Mouse (Mus musculus) forebrain, embryonic 16.5 days (tissue): ENCODE measurements around the gene Slc12a3. TPM values are rescaled to one million over a fixed set of nuclear protein-coding genes. Genes with fewer than 3 reads are reported as not detected.

Experiments used
- ATAC-seq: fragments of 200-750 bp; cut with Nextera tagmentation; 2 replicates; pipeline ENCODE4 v1.8.0; 2017; ENCODE audit warnings: mild to moderate bottlenecking, moderate library complexity
- H3K27ac ChIP-seq: fragments of 300-500 bp; sonication (generic); 2 replicates; pipeline ENCODE4 v1.5.1; 2014; ENCODE audit warnings: low read length, control low read depth
- H3K27me3 ChIP-seq: fragments of 300-500 bp; sonication (generic); replicated peaks from 2 replicates; pipeline ENCODE4 v1.6.1; 2014; ENCODE audit warnings: low read length; ENCODE audit not compliant: control insufficient read depth, insufficient read depth
- H3K36me3 ChIP-seq: fragments of 300-500 bp; sonication (generic); 2 replicates; pipeline ENCODE4 v1.6.1; 2014; ENCODE audit not compliant: control insufficient read depth, insufficient read depth
- H3K4me1 ChIP-seq: fragments of 300-500 bp; sonication (generic); replicated peaks from 2 replicates; pipeline ENCODE4 v1.6.1; 2014; ENCODE audit warnings: low read length; ENCODE audit not compliant: control insufficient read depth, insufficient read depth
- H3K4me2 ChIP-seq: fragments of 300-500 bp; sonication (generic); 2 replicates; pipeline ENCODE4 v1.6.1; 2014; ENCODE audit warnings: mild to moderate bottlenecking, low read length, control low read depth
- H3K4me3 ChIP-seq: fragments of 300-500 bp; sonication (generic); replicated peaks from 2 replicates; pipeline ENCODE4 v1.5.1; 2014; ENCODE audit warnings: mild to moderate bottlenecking, low read length, control low read depth
- H3K9ac ChIP-seq: fragments of 300-500 bp; sonication (generic); replicated peaks from 2 replicates; pipeline ENCODE4 v1.6.1; 2014; ENCODE audit warnings: low read depth, low read length, control low read depth
- H3K9me3 ChIP-seq: fragments of 300-500 bp; sonication (generic); 2 replicates; pipeline ENCODE4 v1.6.1; 2016; ENCODE audit warnings: low read length; ENCODE audit not compliant: control insufficient read depth
- WGBS: fragments of 180-500 bp; shearing (Covaris S2); extraction: QIAGEN DNeasy Blood & Tissue Kit; methylation state at CpG from one replicate; pipeline ENCODE4 v1.1.7; 2014; 5-methylcytosine and 5-hydroxymethylcytosine counted together
- polyA plus RNA-seq: library from polyadenylated mRNA; unstranded; fragments of >200 nt; fragmentation: Nextera tagmentation; extraction: Ambion mirVana; gene quantifications from 2 replicates; pipeline ENCODE4 v1.2.1, GENCODE M21; 2015

Slc12a3 gene
- polyA plus RNA-seq, 1 experiment from 2014 or later: 0.10 TPM

DNA sequence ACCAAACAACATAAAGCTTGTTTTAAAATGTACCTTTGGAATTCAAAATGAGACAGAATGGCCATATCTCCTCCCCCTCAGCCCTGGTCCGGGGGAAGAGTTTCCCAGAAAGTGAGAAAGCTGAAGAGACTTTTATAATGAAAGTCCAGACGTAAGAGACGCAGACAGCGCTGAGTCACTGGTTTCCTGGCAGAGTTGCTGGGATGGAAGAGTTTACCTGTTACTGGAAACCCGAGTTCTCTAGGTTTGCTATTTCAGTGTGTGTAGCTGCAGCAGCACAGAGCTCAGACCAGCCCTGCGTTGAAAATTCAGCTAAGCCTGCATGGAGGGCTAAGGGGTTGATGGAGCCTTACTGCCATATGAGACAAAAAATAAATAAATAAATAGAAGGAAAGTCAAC is 6.0 kb upstream of the Slc12a3 start:
- WGBS: 87% methylated on average over 6 of the region's 6 CpGs
- H3K9me3 ChIP-seq: no peaks in the 10 kb centered on the region
- H3K36me3 ChIP-seq: no peaks in the 10 kb centered on the region
- no peaks in the 10 kb centered on the region for H3K27me3 ChIP-seq
- no peaks in the 10 kb centered on the region for H3K4me1 ChIP-seq
- H3K4me2 ChIP-seq: no peak overlapping the region
- no peak for ATAC-seq
- no peak overlapping the region for H3K27ac ChIP-seq
- no peak overlapping the region for H3K4me3 ChIP-seq
- no peak overlapping the region for H3K9ac ChIP-seq

- WGBS: 60% methylated on average over 12 of the region's 12 CpGs
These were observed 4.9 kb upstream of the Slc12a3 start for GRCm38 (mm10) chr8:94324071-94324470.

GRCm38 (mm10) chr8:94326016-94326415 is 3.0 kb upstream of the Slc12a3 start:
- Histone ChIP-seq H3K4me2 (no peak overlapping the region), H3K36me3 (no peaks in the 10 kb centered on the region), H3K9ac (no peak overlapping the region), H3K4me3 (no peak overlapping the region), H3K27ac (no peak overlapping the region), H3K4me1 (no peaks in the 10 kb centered on the region), H3K27me3 (no peaks in the 10 kb centered on the region), H3K9me3 (no peaks in the 10 kb centered on the region)
- WGBS: 80% methylated on average over 4 of the region's 4 CpGs
- ATAC-seq: no peak

More at GRCm38 (mm10) chr8:94324071-94324470, 4.9 kb upstream of the Slc12a3 start:
- Histone ChIP-seq H3K9ac (no peak overlapping the region), H3K27me3 (no peaks in the 10 kb centered on the region), H3K4me1 (no peaks in the 10 kb centered on the region), H3K4me2 (no peak overlapping the region), H3K27ac (no peak overlapping the region), H3K9me3 (no peaks in the 10 kb centered on the region), H3K36me3 (no peaks in the 10 kb centered on the region), H3K4me3 (no peak overlapping the region)
- no peak for ATAC-seq

GRCm38 (mm10) chr8:94330733-94331132 is 1.7 kb downstream of the Slc12a3 start:
- ATAC-seq: peak; percentile 73

GRCm38 (mm10) chr8:94333345-94333744 is 4.3 kb downstream of the Slc12a3 start:
- H3K27ac ChIP-seq: no peak overlapping the region
- H3K4me3 ChIP-seq: no peak overlapping the region
- no peak overlapping the region for H3K4me2 ChIP-seq
- H3K4me1 ChIP-seq: no peaks in the 10 kb centered on the region
- H3K9ac ChIP-seq: no peak overlapping the region
- ATAC-seq: no peak
- H3K27me3 ChIP-seq: no peaks in the 10 kb centered on the region
- 61% methylated on average over 5 of the region's 5 CpGs for WGBS
- no peaks in the 10 kb centered on the region for H3K9me3 ChIP-seq
- H3K36me3 ChIP-seq: no peaks in the 10 kb centered on the region

More at GRCm38 (mm10) chr8:94330733-94331132, 1.7 kb downstream of the Slc12a3 start:
- no peak overlapping the region for H3K27ac ChIP-seq
- no peak overlapping the region for H3K4me2 ChIP-seq
- no peaks in the 10 kb centered on the region for H3K9me3 ChIP-seq
- WGBS: 35% methylated on average over 4 of the region's 4 CpGs
- H3K27me3 ChIP-seq: no peaks in the 10 kb centered on the region
- H3K36me3 ChIP-seq: no peaks in the 10 kb centered on the region
- no peak overlapping the region for H3K4me3 ChIP-seq
- no peaks in the 10 kb centered on the region for H3K4me1 ChIP-seq
- H3K9ac ChIP-seq: no peak overlapping the region

- no peak overlapping the region for H3K4me3 ChIP-seq
- WGBS: 84% methylated on average over 8 of the region's 8 CpGs
- no peaks in the 10 kb centered on the region for H3K27me3 ChIP-seq
- ATAC-seq: no peak
- H3K9me3 ChIP-seq: no peaks in the 10 kb centered on the region
- H3K4me2 ChIP-seq: no peak overlapping the region
- H3K27ac ChIP-seq: no peak overlapping the region
- no peaks in the 10 kb centered on the region for H3K36me3 ChIP-seq
- no peaks in the 10 kb centered on the region for H3K4me1 ChIP-seq
- no peak overlapping the region for H3K9ac ChIP-seq
These were observed 8.6 kb downstream of the Slc12a3 start for GRCm38 (mm10) chr8:94337559-94337958.

- 87% methylated on average over 7 of the region's 7 CpGs for WGBS
- H3K4me1 ChIP-seq: no peaks in the 10 kb centered on the region
- no peaks in the 10 kb centered on the region for H3K36me3 ChIP-seq
- no peak overlapping the region for H3K27ac ChIP-seq
- ATAC-seq: no peak
- no peaks in the 10 kb centered on the region for H3K27me3 ChIP-seq
- no peaks in the 10 kb centered on the region for H3K9me3 ChIP-seq
- no peak overlapping the region for H3K9ac ChIP-seq
- H3K4me2 ChIP-seq: no peak overlapping the region
- H3K4me3 ChIP-seq: no peak overlapping the region
These were observed 11.8 kb downstream of the Slc12a3 start for GRCm38 (mm10) chr8:94340796-94341195.

DNA sequence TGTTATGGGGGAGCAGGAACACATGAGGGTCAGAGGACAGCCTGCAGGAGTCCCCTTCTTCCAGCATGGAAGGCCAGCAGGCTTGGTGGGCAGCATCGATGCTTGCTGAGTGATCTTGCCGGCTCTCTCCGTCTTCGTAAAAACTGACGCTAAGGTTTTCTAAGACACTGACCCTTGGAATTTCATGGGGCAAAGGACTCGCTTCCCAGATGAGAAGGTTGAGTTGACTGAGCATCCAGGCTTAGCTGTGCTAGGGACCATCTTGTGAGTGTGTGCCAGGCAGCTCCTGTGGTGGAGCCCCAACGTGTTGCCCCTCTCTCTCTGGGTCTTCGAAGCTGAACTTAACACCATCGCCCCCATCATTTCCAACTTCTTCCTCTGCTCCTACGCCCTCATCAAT is 13.7 kb downstream of the Slc12a3 start:
- Histone ChIP-seq H3K4me1 (no peaks in the 10 kb centered on the region), H3K9ac (no peak overlapping the region), H3K27me3 (no peaks in the 10 kb centered on the region), H3K4me3 (no peak overlapping the region), H3K27ac (no peak overlapping the region), H3K9me3 (no peaks in the 10 kb centered on the region), H3K4me2 (no peak overlapping the region), H3K36me3 (no peaks in the 10 kb centered on the region)
- ATAC-seq: no peak
- WGBS: 91% methylated on average over 10 of the region's 10 CpGs

GRCm38 (mm10) chr8:94343290-94343689 is 14.3 kb downstream of the Slc12a3 start:
- H3K4me1 ChIP-seq: no peaks in the 10 kb centered on the region
- no peaks in the 10 kb centered on the region for H3K27me3 ChIP-seq
- H3K27ac ChIP-seq: no peak overlapping the region
- no peak for ATAC-seq
- H3K9me3 ChIP-seq: no peaks in the 10 kb centered on the region
- 13% methylated on average over 6 of the region's 6 CpGs for WGBS
- no peak overlapping the region for H3K9ac ChIP-seq
- H3K36me3 ChIP-seq: no peaks in the 10 kb centered on the region
- H3K4me3 ChIP-seq: no peak overlapping the region
- H3K4me2 ChIP-seq: no peak overlapping the region

DNA sequence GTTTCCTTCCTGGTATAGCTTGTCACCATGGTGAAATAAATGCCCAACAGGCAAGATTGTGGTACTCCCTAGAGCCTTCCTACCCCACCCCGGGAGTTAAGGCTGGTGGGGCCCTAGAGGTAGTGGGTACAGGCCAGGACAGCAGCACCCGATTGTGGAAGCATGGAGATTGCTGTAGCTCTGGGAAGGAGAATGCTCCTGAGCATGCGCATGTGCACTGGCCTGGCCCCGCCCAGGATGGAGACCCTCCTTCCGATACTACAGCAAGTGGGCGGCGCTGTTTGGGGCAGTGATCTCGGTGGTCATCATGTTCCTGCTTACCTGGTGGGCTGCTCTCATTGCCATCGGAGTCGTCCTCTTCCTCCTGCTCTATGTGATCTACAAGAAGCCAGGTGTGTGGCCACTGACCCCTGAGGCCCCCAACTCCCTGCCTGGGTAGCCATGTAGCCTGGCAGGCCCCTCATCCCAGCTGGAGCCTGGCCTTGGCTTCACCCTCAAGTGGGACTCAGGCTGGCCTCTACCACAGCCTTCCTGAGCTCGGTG is 14.8 kb downstream of the Slc12a3 start:
- no peak overlapping the region for H3K4me2 ChIP-seq
- H3K4me3 ChIP-seq: no peak overlapping the region
- H3K4me1 ChIP-seq: no peaks in the 10 kb centered on the region
- ATAC-seq: no peak
- H3K9me3 ChIP-seq: no peaks in the 10 kb centered on the region
- no peaks in the 10 kb centered on the region for H3K27me3 ChIP-seq
- 90% methylated on average over 11 of the region's 11 CpGs for WGBS
- H3K9ac ChIP-seq: no peak overlapping the region
- H3K27ac ChIP-seq: no peak overlapping the region
- no peaks in the 10 kb centered on the region for H3K36me3 ChIP-seq
